Mouse (Mus musculus) heart, embryonic 13.5 days (tissue): ENCODE measurements around the gene Arhgap24. TPM values are rescaled to one million over a fixed set of nuclear protein-coding genes. Genes with fewer than 3 reads are reported as not detected.

ENCODE experiments used
- ATAC-seq: fragments of 200-750 bp; cut with Nextera tagmentation; 2 replicates; pipeline ENCODE4 v1.8.0; 2017; ENCODE audit warnings: moderate TSS enrichment; ENCODE audit not compliant: insufficient number of reproducible peaks, low FRiP score, low TSS enrichment; ENCODE audit errors: extremely low read depth
- H3K27ac ChIP-seq: fragments of 300-500 bp; sonication (generic); replicated peaks from 2 replicates; pipeline ENCODE4 v1.5.1; 2015; ENCODE audit warnings: moderate library complexity, mild to moderate bottlenecking, inconsistent platforms
- H3K27me3 ChIP-seq: fragments of 300-500 bp; sonication (generic); replicated peaks from 2 replicates; pipeline ENCODE4 v1.6.1; 2015; ENCODE audit warnings: mild to moderate bottlenecking, inconsistent platforms
- H3K36me3 ChIP-seq: fragments of 300-500 bp; sonication (generic); 2 replicates; pipeline ENCODE4 v1.6.1; 2015; ENCODE audit warnings: mild to moderate bottlenecking, inconsistent platforms
- H3K4me1 ChIP-seq: fragments of 300-500 bp; sonication (generic); 2 replicates; pipeline ENCODE4 v1.6.1; 2015; ENCODE audit warnings: inconsistent platforms
- H3K4me2 ChIP-seq: fragments of 300-500 bp; sonication (generic); 2 replicates; pipeline ENCODE4 v1.6.1; 2015; ENCODE audit warnings: inconsistent platforms, mild to moderate bottlenecking, moderate library complexity
- H3K4me3 ChIP-seq: fragments of 300-500 bp; sonication (generic); 2 replicates; pipeline ENCODE4 v1.5.1; 2015; ENCODE audit warnings: moderate library complexity, mild to moderate bottlenecking, inconsistent platforms
- H3K9ac ChIP-seq: fragments of 300-500 bp; sonication (generic); 2 replicates; pipeline ENCODE4 v1.6.1; 2015; ENCODE audit warnings: inconsistent platforms, mild to moderate bottlenecking, moderate library complexity
- H3K9me3 ChIP-seq: fragments of 300-500 bp; sonication (generic); 2 replicates; pipeline ENCODE4 v1.6.1; 2016; ENCODE audit warnings: inconsistent platforms
- WGBS: fragments of 180-500 bp; shearing (Covaris S2); methylation state at CpG from one replicate; pipeline ENCODE4 v1.1.7; 2015; ENCODE audit warnings: mixed read lengths; 5-methylcytosine and 5-hydroxymethylcytosine counted together
- polyA plus RNA-seq: library from polyadenylated mRNA; unstranded; fragments of >200 nt; fragmentation: Nextera tagmentation; extraction: Ambion mirVana; gene quantifications from 2 replicates; pipeline ENCODE4 v1.2.1, GENCODE M21; 2015

Gene Arhgap24
- polyA plus RNA-seq, 1 experiment from 2014 or later, result 11.2 TPM

DNA sequence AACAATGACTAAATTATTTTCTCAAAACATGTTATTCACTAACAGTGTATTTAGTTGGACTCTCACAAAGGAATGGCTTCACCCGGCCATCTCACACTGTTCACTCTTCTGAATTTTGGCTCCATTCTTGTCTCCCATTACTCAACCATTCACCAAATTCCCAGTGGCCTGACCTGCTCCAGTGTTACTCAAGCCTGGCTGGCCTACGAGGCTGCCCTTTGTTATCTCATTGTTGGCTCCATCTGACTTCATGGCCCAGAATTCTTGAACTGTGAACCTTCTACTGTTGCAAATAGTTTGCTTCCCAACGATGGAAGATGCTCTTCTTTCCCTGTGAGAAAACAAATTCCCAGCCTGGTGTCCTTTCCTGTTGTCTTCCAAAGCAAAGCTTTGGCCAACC is 18.2 kb upstream of the Arhgap24 start:
- 70% methylated on average over 3 of the region's 3 CpGs for WGBS
- Histone ChIP-seq H3K36me3 (no peaks in the 10 kb centered on the region), H3K9ac (no peak overlapping the region), H3K9me3 (no peaks in the 10 kb centered on the region), H3K4me1 (no peaks in the 10 kb centered on the region), H3K27ac (no peak overlapping the region), H3K27me3 (no peaks in the 10 kb centered on the region), H3K4me3 (no peak overlapping the region), H3K4me2 (no peak overlapping the region)
- no peak for ATAC-seq

DNA sequence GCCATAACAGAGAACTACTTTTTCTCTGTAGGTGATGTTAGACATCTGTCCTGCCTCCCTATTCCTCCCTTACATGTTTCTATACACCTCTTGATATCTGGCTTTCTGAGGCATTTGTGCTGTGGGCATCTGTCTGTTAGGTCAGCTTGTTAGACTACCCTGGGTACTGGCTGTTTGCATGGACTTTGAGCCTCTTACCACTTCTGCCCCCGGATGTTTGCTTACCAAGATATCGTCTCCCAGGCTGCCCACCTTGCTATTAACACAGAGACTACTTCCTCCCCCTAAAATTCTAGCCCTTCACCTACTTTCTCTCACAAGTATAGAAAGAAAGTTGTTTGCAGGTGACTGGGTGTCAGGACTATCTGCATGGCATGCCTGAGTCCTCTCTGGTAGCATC is 15.8 kb upstream of the Arhgap24 start:
- no peaks in the 10 kb centered on the region; the same call in 1 of the 2 replicates for H3K9me3 ChIP-seq
- no peak overlapping the region for H3K9ac ChIP-seq
- H3K36me3 ChIP-seq, result no peaks in the 10 kb centered on the region
- ATAC-seq, result no peak
- WGBS, result 65% methylated on average over 2 of the region's 2 CpGs
- H3K4me2 ChIP-seq, result no peak overlapping the region
- no peaks in the 10 kb centered on the region for H3K27me3 ChIP-seq
- no peaks in the 10 kb centered on the region for H3K4me1 ChIP-seq
- H3K4me3 ChIP-seq, result no peak overlapping the region
- no peak overlapping the region for H3K27ac ChIP-seq

DNA sequence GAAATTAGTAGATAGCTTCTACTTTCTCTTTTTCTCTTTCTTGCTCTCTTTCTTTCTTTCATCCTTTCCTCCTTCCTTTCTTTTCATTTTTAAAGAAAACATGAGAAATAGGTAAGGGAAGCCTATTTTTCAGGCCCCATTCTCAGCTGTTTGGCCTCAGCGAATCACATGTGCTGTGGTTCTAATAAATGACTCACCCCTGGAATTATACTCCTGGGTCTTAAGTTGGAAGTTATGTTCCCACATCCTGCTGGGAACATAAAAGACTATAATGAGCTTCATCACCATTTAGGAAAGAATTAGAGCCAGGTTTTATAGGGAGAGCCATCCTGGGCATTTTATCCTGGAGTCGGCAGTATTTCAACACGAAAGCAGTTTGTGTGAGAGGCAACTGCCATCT is 12.9 kb upstream of the Arhgap24 start:
- ATAC-seq, result no peak
- H3K9ac ChIP-seq, result no peak overlapping the region
- no peaks in the 10 kb centered on the region for H3K27me3 ChIP-seq
- no peaks in the 10 kb centered on the region for H3K4me1 ChIP-seq
- no peak overlapping the region for H3K4me3 ChIP-seq
- H3K9me3 ChIP-seq, result no peaks in the 10 kb centered on the region; the same call in 1 of the 2 replicates
- H3K4me2 ChIP-seq, result no peak overlapping the region
- whole genome bisulfite sequencing, result 84% methylated on average over 3 of the region's 3 CpGs
- no peak overlapping the region for H3K27ac ChIP-seq
- H3K36me3 ChIP-seq, result no peaks in the 10 kb centered on the region

- Histone ChIP-seq H3K9me3 (no peaks in the 10 kb centered on the region; the same call in 1 of the 2 replicates), H3K4me3 (no peak overlapping the region), H3K4me1 (no peaks in the 10 kb centered on the region), H3K4me2 (no peak overlapping the region), H3K9ac (no peak overlapping the region), H3K27ac (no peak overlapping the region), H3K36me3 (no peaks in the 10 kb centered on the region), H3K27me3 (no peaks in the 10 kb centered on the region)
- whole genome bisulfite sequencing, result 87% methylated on average over 2 of the region's 2 CpGs
- no peak for ATAC-seq
These were observed 10.9 kb upstream of the Arhgap24 start for GRCm38 (mm10) chr5:102470284-102470683.

DNA sequence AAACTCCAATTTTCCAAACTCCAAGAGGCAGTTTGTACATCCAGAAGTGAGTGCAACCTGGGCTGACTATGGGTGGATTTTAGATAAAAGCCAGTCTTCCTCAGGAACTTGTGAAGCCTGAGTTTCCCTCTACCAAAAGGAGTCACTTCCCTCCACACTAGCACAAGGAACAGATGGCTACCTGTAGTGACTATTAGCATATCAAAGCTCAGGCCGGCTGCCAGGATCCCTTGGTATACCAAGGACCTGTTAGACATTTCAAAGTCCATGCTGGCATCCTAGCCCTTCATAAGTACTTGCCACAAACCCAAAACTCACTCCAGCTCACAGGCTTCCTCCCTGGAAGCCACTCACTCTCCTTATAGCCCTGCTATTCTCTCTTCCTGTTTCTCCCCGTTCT is 3.1 kb upstream of the Arhgap24 start:
- peaks cover 5% of the 10 kb centered on the region; the same call in 1 of the 2 replicates for H3K27me3 ChIP-seq
- 0 out of 2 replicates have a peak, but pooled peaks cover 7% of the 10 kb centered on the region for H3K4me1 ChIP-seq
- no peak overlapping the region for H3K4me2 ChIP-seq
- no peak overlapping the region for H3K27ac ChIP-seq
- no peak overlapping the region for H3K4me3 ChIP-seq
- no peaks in the 10 kb centered on the region for H3K9me3 ChIP-seq
- H3K36me3 ChIP-seq, result no peaks in the 10 kb centered on the region
- ATAC-seq, result no peak
- no peak overlapping the region for H3K9ac ChIP-seq
- WGBS, result 2% methylated on average over 2 of the region's 2 CpGs

- WGBS, result 40% methylated on average over 10 of the region's 10 CpGs
- 0 out of 2 replicates have a peak, but pooled peaks cover 7% of the 10 kb centered on the region for H3K4me1 ChIP-seq
- H3K4me2 ChIP-seq, result peak overlapping the region; percentile 94; the same call in 1 of the 2 replicates
- no peak overlapping the region for H3K27ac ChIP-seq
- no peaks in the 10 kb centered on the region for H3K36me3 ChIP-seq
- no peaks in the 10 kb centered on the region for H3K9me3 ChIP-seq
- H3K9ac ChIP-seq, result no peak overlapping the region
- no peak for ATAC-seq
- no peak overlapping the region for H3K4me3 ChIP-seq
- peaks cover 5% of the 10 kb centered on the region; the same call in 1 of the 2 replicates for H3K27me3 ChIP-seq
These were observed 2.2 kb downstream of the Arhgap24 start for GRCm38 (mm10) chr5:102483285-102483975.

- ATAC-seq, result no peak
- no peaks in the 10 kb centered on the region for H3K36me3 ChIP-seq
- no peaks in the 10 kb centered on the region for H3K4me1 ChIP-seq
- no peak overlapping the region for H3K27ac ChIP-seq
- 57% methylated on average over 5 of the region's 5 CpGs for WGBS
- H3K4me3 ChIP-seq, result no peak overlapping the region
- 0 out of 2 replicates have a peak, but pooled peaks cover 3% of the 10 kb centered on the region for H3K27me3 ChIP-seq
- no peak overlapping the region for H3K4me2 ChIP-seq
- no peak overlapping the region for H3K9ac ChIP-seq
- H3K9me3 ChIP-seq, result no peaks in the 10 kb centered on the region
These were observed 10.4 kb downstream of the Arhgap24 start for GRCm38 (mm10) chr5:102491554-102491953.

- H3K4me3 ChIP-seq, result no peak overlapping the region
- H3K4me1 ChIP-seq, result no peaks in the 10 kb centered on the region
- no peak for ATAC-seq
- no peak overlapping the region for H3K9ac ChIP-seq
- H3K9me3 ChIP-seq, result no peaks in the 10 kb centered on the region
- 87% methylated on average over 9 of the region's 9 CpGs for WGBS
- H3K27ac ChIP-seq, result no peak overlapping the region
- H3K36me3 ChIP-seq, result no peaks in the 10 kb centered on the region
- 0 out of 2 replicates have a peak, but pooled peaks cover 3% of the 10 kb centered on the region for H3K27me3 ChIP-seq
- no peak overlapping the region for H3K4me2 ChIP-seq
These were observed 11.0 kb downstream of the Arhgap24 start for GRCm38 (mm10) chr5:102492152-102492551.

DNA sequence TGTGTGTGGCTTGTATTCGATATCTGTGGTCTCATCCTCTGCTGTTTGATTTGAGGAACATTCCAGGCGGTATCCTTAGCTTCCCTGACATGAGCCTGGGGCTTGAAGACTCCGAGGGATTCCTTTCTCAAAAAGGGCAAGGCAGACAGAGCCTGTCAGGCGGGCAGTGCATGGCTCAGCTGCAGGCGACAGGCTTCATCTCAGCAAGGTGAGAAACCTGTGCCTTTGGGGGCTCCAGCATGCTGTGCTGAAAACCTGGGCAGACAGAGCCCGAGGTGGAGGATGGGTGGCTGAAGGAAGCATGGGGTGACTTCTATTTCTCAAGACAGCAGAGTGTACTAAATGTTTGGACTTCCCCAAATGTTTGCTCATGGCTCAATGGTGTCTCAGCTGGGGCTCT is 13.6 kb downstream of the Arhgap24 start:
- Histone ChIP-seq H3K36me3 (no peaks in the 10 kb centered on the region), H3K4me2 (no peak overlapping the region), H3K27me3 (0 out of 2 replicates have a peak, but pooled peaks cover 3% of the 10 kb centered on the region), H3K27ac (no peak overlapping the region), H3K4me3 (no peak overlapping the region), H3K9ac (no peak overlapping the region), H3K9me3 (no peaks in the 10 kb centered on the region), H3K4me1 (no peaks in the 10 kb centered on the region)
- no peak for ATAC-seq
- 39% methylated on average over 6 of the region's 6 CpGs for WGBS

- no peak for ATAC-seq
- 64% methylated on average over 3 of the region's 3 CpGs for WGBS
- no peaks in the 10 kb centered on the region for H3K9me3 ChIP-seq
- H3K36me3 ChIP-seq, result no peaks in the 10 kb centered on the region
- no peak overlapping the region for H3K4me3 ChIP-seq
- H3K4me1 ChIP-seq, result 0 out of 2 replicates have a peak, but pooled peaks cover 2% of the 10 kb centered on the region
- no peak overlapping the region for H3K9ac ChIP-seq
- no peak overlapping the region for H3K27ac ChIP-seq
- 0 out of 2 replicates have a peak, but pooled peaks cover 3% of the 10 kb centered on the region for H3K27me3 ChIP-seq
- H3K4me2 ChIP-seq, result no peak overlapping the region
These were observed 16.0 kb downstream of the Arhgap24 start for GRCm38 (mm10) chr5:102497205-102497604.

GRCm38 (mm10) chr5:102498747-102499146 is 17.6 kb downstream of the Arhgap24 start:
- Histone ChIP-seq H3K36me3 (no peaks in the 10 kb centered on the region), H3K27ac (no peak overlapping the region), H3K4me3 (no peak overlapping the region), H3K4me1 (peaks cover 11% of the 10 kb centered on the region), H3K9me3 (no peaks in the 10 kb centered on the region), H3K27me3 (no peaks in the 10 kb centered on the region), H3K4me2 (no peak overlapping the region), H3K9ac (no peak overlapping the region)
- no peak for ATAC-seq
- 81% methylated on average over 5 of the region's 5 CpGs for WGBS

GRCm38 (mm10) chr5:102502333-102502732 is 21.1 kb downstream of the Arhgap24 start:
- ATAC-seq, result no peak
- no peak overlapping the region for H3K9ac ChIP-seq
- H3K27me3 ChIP-seq, result no peaks in the 10 kb centered on the region
- H3K9me3 ChIP-seq, result no peaks in the 10 kb centered on the region
- peak overlapping the region; percentile 20; the same call in 1 of the 2 replicates for H3K27ac ChIP-seq
- no peak overlapping the region for H3K4me3 ChIP-seq
- 49% methylated on average over 2 of the region's 2 CpGs for WGBS
- peaks cover 11% of the 10 kb centered on the region for H3K4me1 ChIP-seq
- no peak overlapping the region for H3K4me2 ChIP-seq
- H3K36me3 ChIP-seq, result no peaks in the 10 kb centered on the region
